Mouse (Mus musculus): ENCODE measurements around the gene Gramd4. TPM values are rescaled to one million over a fixed set of nuclear protein-coding genes. Genes with fewer than 3 reads are reported as not detected.

Gene Gramd4
- polyA plus RNA-seq, 1 experiment from 2014 or later = 15.2 TPM

DNA sequence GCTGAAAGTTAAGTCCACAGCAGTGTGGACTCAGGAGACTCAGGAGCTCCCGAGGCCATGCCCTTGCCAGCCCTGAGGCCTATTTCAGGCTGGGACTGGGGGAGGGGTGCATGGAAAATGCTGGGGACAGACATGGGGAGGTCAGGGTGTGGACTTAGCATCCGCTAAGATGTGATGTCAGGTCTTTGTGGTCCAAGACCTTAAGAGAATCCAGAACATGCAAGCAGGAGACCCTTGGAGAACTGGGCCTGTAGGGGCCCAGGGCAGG is 18.5 kb downstream of the Gramd4 start:
- Histone ChIP-seq H3K27me3 (replicated peaks) (no peaks in the 10 kb centered on the region), H3K27ac (no peak overlapping the region), H3K36me3 (no peaks in the 10 kb centered on the region), H3K4me1 (peaks cover 25% of the 10 kb centered on the region), H3K4me2 (no peak overlapping the region), H3K9ac (no peak overlapping the region), H3K9me3 (no peaks in the 10 kb centered on the region), H3K4me3 (replicated peaks) (no peak overlapping the region)
- no peak for ATAC-seq (ENCODE audit: insufficient read depth, low FRiP score, low read depth)
- 80% methylated on average over 2 of the region's 2 CpGs for WGBS

DNA sequence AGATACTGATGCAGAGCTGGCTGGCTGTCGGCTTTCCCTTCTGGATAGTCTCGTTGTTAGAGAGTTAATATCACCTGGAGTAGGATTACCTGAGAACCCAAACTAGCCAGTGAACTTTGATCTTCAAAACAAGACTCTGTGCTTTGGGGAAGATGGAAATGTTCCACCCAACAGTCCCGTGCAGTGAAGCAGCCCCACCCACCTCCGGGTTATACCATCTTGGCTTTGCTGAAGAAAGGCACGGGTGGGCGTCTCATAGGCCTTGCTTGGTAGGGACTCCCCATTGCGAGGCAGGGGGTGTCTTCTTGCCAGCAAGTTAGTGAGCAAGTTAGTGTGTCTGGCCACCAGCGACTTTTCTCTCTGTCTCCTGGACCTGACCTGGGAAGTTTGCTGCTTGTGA is 18.9 kb downstream of the Gramd4 start:
- H3K27ac ChIP-seq = no peak overlapping the region
- H3K9me3 ChIP-seq = no peaks in the 10 kb centered on the region
- ATAC-seq (ENCODE audit: insufficient read depth, low FRiP score, low read depth) = no peak
- H3K36me3 ChIP-seq = no peaks in the 10 kb centered on the region
- H3K4me1 ChIP-seq = peaks cover 22% of the 10 kb centered on the region
- H3K9ac ChIP-seq = no peak overlapping the region
- 73% methylated on average over 8 of the region's 8 CpGs for WGBS
- no peak overlapping the region for H3K4me3 ChIP-seq (replicated peaks)
- H3K4me2 ChIP-seq = no peak overlapping the region
- no peaks in the 10 kb centered on the region for H3K27me3 ChIP-seq (replicated peaks)

DNA sequence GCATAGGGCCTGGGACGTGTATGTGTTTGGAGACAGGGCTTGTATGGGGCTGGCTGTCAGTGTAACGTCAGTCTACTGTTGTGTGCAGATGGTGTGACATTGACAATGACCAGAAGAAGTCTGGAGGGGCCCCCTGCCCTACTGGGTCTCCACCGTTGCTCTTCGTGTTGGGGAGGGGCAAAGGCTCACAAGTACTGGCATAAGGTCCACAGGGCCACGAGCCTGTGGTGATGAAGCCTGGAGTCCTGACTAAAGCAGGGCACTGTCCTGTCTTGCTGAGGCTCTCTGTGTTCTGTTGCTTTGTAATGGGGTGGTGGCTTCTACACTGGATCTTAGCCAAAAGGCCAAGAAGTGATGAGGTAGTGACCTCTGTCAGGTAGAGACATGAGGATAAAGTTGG is 20.4 kb downstream of the Gramd4 start:
- ATAC-seq (ENCODE audit: insufficient read depth, low FRiP score, low read depth) = no peak
- Histone ChIP-seq H3K4me2 (no peak overlapping the region), H3K4me3 (replicated peaks) (no peak overlapping the region), H3K9ac (no peak overlapping the region), H3K9me3 (no peaks in the 10 kb centered on the region), H3K4me1 (peaks cover 31% of the 10 kb centered on the region), H3K36me3 (no peaks in the 10 kb centered on the region), H3K27ac (no peak overlapping the region), H3K27me3 (replicated peaks) (no peaks in the 10 kb centered on the region)
- 59% methylated on average over 5 of the region's 5 CpGs for WGBS

DNA sequence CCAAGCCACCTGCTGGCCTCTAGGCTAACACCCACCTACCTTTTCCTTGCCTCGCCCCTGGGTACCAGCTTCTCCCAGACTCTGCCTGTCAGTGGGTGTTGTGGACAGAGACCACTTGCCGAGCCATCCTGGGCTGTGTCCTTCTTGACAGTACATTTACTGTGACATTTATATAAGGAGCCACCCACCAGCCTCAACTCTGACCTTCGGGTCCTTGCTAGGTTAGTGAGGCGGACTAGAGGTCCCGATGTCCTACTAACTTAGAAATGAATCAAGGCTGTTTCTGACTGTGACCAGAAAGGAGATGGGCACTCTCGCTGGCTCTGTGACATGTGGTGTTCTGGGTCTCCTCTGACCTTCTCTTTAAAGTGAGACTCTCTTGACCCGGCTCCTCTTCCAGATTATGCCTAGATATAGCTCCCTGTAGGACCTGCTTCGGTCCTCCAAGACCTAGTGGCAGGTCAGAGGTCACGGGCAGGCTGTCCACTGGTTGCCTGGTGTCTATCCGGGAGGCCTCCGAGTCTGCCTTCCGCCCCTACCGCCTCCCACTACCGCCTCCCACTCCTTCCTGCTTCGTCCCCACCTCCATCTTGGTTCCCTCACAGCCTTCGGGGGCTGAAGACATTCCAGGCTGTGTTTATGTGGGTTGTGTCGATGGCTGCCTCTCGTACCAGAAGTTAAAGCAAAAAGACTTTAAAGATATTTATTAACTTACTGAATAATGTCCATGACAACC is 21.2 kb downstream of the Gramd4 start:
- Histone ChIP-seq H3K9me3 (no peaks in the 10 kb centered on the region), H3K4me1 (peaks cover 38% of the 10 kb centered on the region)
- no peak for ATAC-seq (ENCODE audit: insufficient read depth, low FRiP score, low read depth)

DNA sequence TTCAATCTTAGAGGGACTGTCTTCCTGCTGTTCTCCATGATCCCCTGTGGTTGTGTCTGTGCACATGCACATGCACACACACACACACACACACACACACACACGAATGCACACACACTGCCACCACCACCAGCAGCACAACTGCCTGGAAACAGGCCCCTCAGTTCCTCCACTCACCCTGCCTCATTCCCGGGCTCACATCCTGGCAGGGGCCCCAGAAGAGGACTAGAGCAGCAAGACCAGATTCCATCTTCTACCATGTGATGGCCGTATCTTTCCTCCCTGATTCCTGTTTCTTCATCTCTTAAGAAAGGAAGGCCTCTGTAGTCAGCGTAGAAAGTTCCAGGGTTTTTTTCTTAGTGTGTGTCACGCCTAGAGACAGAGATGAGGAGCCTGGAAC is 22.0 kb downstream of the Gramd4 start:
- Histone ChIP-seq H3K27me3 (replicated peaks) (no peaks in the 10 kb centered on the region), H3K9me3 (no peaks in the 10 kb centered on the region), H3K4me3 (replicated peaks) (no peak overlapping the region), H3K9ac (no peak overlapping the region), H3K36me3 (no peaks in the 10 kb centered on the region), H3K4me2 (no peak overlapping the region), H3K4me1 (peaks cover 41% of the 10 kb centered on the region), H3K27ac (no peak overlapping the region)
- ATAC-seq (ENCODE audit: insufficient read depth, low FRiP score, low read depth) = no peak
- 73% methylated on average over 5 of the region's 5 CpGs for WGBS

More for the DNA sequence above, 21.2 kb downstream of the Gramd4 start:
- WGBS = 57% methylated on average over 18 of the region's 18 CpGs
- no peak overlapping the region for H3K27ac ChIP-seq
- H3K27me3 ChIP-seq (replicated peaks) = no peaks in the 10 kb centered on the region
- no peak overlapping the region for H3K4me2 ChIP-seq
- no peak overlapping the region for H3K9ac ChIP-seq
- H3K4me3 ChIP-seq (replicated peaks) = no peak overlapping the region
- no peaks in the 10 kb centered on the region for H3K36me3 ChIP-seq

DNA sequence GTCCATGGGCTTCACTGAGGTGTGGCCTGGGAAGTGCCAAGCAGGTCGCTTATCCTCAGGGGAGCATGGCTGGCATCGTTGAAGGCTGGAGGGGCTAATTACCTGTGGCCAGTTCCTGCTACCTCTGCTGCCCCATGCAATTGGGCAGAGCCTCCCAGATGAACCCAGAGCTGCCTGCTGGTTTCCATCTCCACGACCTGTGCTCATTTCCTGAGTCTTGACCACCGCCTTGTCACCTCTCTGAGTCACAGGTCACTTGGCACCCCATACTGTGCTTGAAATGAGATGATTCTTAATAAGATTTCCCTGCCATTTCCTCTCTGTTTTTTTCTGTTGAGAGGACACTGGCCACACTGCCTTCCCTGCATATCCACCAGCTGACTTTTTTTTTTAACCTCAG is 22.4 kb downstream of the Gramd4 start:
- no peaks in the 10 kb centered on the region for H3K36me3 ChIP-seq
- H3K27ac ChIP-seq = no peak overlapping the region
- no peak for ATAC-seq (ENCODE audit: insufficient read depth, low FRiP score, low read depth)
- 66% methylated on average over 4 of the region's 4 CpGs for WGBS
- no peaks in the 10 kb centered on the region for H3K27me3 ChIP-seq (replicated peaks)
- peaks cover 45% of the 10 kb centered on the region for H3K4me1 ChIP-seq
- no peak overlapping the region for H3K4me3 ChIP-seq (replicated peaks)
- H3K4me2 ChIP-seq = no peak overlapping the region
- no peak overlapping the region for H3K9ac ChIP-seq
- H3K9me3 ChIP-seq = no peaks in the 10 kb centered on the region

DNA sequence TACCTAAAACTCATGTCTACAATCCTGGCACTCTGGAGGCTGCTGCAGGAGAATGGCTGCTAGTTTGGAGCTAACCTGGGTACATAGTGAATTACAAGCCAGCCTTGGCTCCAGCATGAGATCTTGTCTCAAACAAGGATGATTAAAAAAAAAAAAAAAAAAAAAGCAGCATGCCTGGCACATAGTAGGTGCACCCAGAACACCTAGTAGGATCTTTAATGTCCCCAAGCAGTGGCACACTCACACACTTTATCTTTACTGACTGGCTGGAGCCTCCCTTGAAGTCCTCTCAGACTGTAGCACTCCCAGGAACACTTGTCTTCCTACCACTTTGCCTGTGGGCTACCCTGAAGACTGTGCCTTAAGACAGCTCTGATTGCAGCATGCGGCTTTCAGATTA is 22.9 kb downstream of the Gramd4 start:
- H3K9ac ChIP-seq = no peak overlapping the region
- no peak overlapping the region for H3K4me3 ChIP-seq (replicated peaks)
- no peak for ATAC-seq (ENCODE audit: insufficient read depth, low FRiP score, low read depth)
- H3K4me1 ChIP-seq = peaks cover 50% of the 10 kb centered on the region
- H3K27me3 ChIP-seq (replicated peaks) = no peaks in the 10 kb centered on the region
- H3K27ac ChIP-seq = no peak overlapping the region
- WGBS = 88% methylated on average over 1 of the region's 1 CpGs
- H3K9me3 ChIP-seq = no peaks in the 10 kb centered on the region
- H3K4me2 ChIP-seq = no peak overlapping the region
- H3K36me3 ChIP-seq = no peaks in the 10 kb centered on the region

DNA sequence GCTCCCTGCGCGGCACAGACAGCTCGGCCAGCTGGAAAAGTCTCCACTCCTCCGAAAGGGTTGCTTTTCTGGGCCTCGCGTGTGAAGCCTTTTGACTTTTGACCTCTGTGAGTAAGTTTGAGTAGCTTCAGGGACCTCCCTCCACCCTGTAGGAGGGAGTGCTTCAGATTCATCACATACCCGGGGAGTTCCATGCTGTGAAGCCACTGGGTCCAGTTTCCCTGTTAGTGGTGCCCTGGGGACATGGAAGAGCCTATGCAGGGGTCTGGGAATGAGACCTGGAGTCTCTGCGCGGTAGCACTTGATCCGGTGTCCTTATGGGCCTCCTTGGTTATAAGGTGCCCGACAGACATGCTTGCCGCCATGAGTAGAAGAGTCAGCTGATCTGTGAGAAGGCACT is 24.2 kb downstream of the Gramd4 start:
- Histone ChIP-seq H3K36me3 (no peaks in the 10 kb centered on the region), H3K9me3 (no peaks in the 10 kb centered on the region), H3K4me2 (no peak overlapping the region), H3K9ac (no peak overlapping the region), H3K4me1 (peaks cover 55% of the 10 kb centered on the region), H3K4me3 (replicated peaks) (no peak overlapping the region), H3K27ac (no peak overlapping the region), H3K27me3 (replicated peaks) (no peaks in the 10 kb centered on the region)
- no peak for ATAC-seq (ENCODE audit: insufficient read depth, low FRiP score, low read depth)
- 67% methylated on average over 12 of the region's 12 CpGs for WGBS

DNA sequence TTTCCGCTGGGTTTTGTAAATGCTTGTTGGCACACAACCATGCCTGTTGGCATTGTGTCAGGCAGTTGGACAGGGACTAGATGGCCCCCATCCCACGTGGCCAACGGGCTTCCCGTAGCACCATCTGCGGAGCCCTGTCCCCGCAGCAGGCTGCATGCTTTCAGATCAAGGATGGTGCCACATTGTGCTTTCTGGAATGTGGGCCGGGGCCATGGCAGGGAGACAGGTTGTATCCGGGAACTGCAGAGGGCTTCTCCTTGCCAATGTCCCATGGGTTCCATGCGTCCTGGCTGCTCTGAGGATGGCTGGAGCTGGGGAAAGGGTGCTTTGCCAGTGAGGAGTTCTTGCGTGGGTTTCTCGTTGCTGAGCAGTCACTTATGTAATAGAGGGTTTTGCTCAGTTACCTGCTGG is 25.1 kb downstream of the Gramd4 start:
- no peak overlapping the region for H3K4me2 ChIP-seq
- WGBS = 82% methylated on average over 11 of the region's 11 CpGs
- H3K9ac ChIP-seq = no peak overlapping the region
- no peaks in the 10 kb centered on the region for H3K27me3 ChIP-seq (replicated peaks)
- ATAC-seq (ENCODE audit: insufficient read depth, low FRiP score, low read depth) = no peak
- H3K27ac ChIP-seq = no peak overlapping the region
- H3K36me3 ChIP-seq = no peaks in the 10 kb centered on the region
- H3K9me3 ChIP-seq = no peaks in the 10 kb centered on the region
- H3K4me3 ChIP-seq (replicated peaks) = no peak overlapping the region
- peaks cover 63% of the 10 kb centered on the region for H3K4me1 ChIP-seq

DNA sequence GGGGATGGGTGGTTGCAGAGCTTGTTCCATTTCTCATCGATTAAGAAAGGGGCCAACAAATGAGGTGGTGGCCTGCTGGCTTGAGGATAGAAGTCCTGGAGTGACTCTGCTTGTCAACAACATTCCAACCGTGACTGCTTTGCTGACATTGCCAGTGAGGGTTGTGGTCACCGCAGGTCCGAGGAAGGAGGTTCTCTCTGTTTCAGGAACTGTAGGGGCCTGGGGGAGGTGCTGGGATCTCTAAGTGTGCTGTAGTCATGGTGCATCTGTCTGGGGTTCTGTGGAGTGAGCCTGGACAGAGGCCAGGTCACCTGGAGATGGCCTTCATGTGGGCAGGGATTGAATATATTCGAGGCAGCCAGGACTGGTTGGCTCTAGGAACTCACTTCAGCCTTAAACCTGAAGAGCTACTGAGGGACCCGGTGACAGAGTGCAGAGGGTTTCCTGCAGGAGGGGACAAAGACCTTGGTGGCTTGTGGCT is 25.8 kb downstream of the Gramd4 start:
- peaks cover 67% of the 10 kb centered on the region for H3K4me1 ChIP-seq

DNA sequence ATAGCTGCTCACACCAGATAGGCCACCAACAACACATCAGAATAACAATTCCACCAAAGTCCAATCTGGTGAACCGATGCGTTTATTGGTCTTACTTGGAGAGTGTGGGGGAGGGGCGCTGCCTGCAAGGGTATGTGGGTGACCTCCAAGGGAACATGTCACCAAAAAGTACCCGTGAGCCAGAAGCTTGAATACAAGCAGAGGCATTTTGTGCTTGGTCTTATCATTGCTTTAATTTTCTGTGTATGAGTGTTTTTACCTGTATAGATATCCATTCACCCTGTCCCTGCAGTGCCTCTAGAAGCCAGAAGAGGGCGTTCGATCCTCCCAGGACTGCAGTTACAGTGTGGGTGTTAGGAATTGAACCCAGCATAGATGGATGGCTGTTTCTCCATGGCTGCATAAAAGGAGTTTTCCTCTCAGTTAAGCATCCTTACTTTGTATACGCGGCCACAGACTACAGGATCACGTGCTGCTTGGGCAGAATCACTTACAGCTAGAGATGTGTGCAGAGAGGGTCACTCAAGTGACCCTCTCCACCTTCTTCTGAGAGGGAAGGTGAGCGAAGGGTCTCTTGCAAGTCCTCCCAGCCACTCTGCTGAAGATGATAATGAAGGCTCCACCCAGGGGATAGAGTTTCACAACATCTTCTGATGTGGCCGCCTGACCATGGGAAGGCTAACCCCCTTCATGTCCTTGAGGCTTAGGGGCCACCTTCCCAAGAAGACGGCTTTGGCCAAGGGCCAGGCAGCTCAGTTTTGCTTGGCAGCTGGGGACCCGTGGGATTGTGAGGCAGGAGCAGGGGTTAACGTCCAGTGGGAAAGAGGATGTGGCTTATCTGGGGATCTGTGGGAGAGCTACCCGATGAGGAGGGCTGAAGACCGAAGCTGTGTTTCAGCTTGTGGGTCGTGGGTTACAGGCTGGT is 28.1 kb downstream of the Gramd4 start:
- H3K36me3 ChIP-seq = no peaks in the 10 kb centered on the region
- no peak; the same call in 1 of the 2 replicates for ATAC-seq (ENCODE audit: insufficient read depth, low FRiP score, low read depth)
- no peaks in the 10 kb centered on the region for H3K27me3 ChIP-seq (replicated peaks)
- no peak overlapping the region for H3K9ac ChIP-seq
- no peak overlapping the region for H3K4me3 ChIP-seq (replicated peaks)
- 23% methylated on average over 17 of the region's 17 CpGs for WGBS
- H3K4me2 ChIP-seq = peak overlapping the region; percentile 33
- H3K27ac ChIP-seq = peak overlapping the region; percentile 79
- H3K9me3 ChIP-seq = no peaks in the 10 kb centered on the region
- peaks cover 77% of the 10 kb centered on the region for H3K4me1 ChIP-seq

More for the DNA sequence above, 25.8 kb downstream of the Gramd4 start:
- Histone ChIP-seq H3K36me3 (no peaks in the 10 kb centered on the region), H3K4me3 (replicated peaks) (no peak overlapping the region), H3K9me3 (no peaks in the 10 kb centered on the region), H3K27me3 (replicated peaks) (no peaks in the 10 kb centered on the region), H3K9ac (no peak overlapping the region), H3K27ac (no peak overlapping the region), H3K4me2 (no peak overlapping the region)
- ATAC-seq (ENCODE audit: insufficient read depth, low FRiP score, low read depth) = no peak
- 40% methylated on average over 6 of the region's 6 CpGs for WGBS

DNA sequence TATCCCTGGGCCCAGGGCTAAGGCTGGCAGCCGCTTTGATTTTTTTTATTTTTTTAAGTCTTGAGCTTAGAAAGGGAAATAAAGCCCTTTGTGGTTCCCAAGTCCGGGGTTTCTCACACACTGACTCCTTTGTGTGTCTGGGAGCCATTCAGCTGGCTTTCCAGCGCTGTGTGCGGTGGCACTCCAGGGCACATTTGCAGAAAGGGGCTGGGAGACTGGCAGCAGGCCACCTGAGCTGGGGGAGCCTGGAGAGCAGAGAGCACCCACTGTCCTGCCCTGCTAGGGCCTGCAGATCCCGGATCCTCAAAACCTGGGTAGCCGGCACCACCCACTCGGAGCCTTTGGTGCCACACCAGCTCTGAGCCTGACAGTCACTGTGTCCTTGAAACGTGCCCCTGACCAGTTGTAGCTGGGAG is 28.8 kb downstream of the Gramd4 start:
- 65% methylated on average over 8 of the region's 8 CpGs for WGBS
- Histone ChIP-seq H3K4me1 (peaks cover 84% of the 10 kb centered on the region), H3K27ac (peak overlapping the region; percentile 79), H3K27me3 (replicated peaks) (no peaks in the 10 kb centered on the region), H3K4me2 (peak overlapping the region; percentile 33), H3K9ac (no peak overlapping the region), H3K9me3 (no peaks in the 10 kb centered on the region), H3K36me3 (no peaks in the 10 kb centered on the region), H3K4me3 (replicated peaks) (no peak overlapping the region)
- ATAC-seq (ENCODE audit: insufficient read depth, low FRiP score, low read depth) = no peak; the same call in 1 of the 2 replicates
